Mouse (Mus musculus) layer of hippocampus, postnatal 10 days (tissue): ENCODE results near the gene Zfp612. TPM values are rescaled to one million over a fixed set of nuclear protein-coding genes. Genes with fewer than 3 reads are reported as not detected.

Source experiments
- DNase-seq, 2 experiments: peaks; one replicate each; pipeline ENCODE4 v3.0.0; 2021; ENCODE audit warnings: low spot score in 2 of 2
- total RNA-seq, 2 experiments: library from RNA; stranded (reverse); gene quantifications; 2 replicates each; pipeline ENCODE4 v1.2.3; 2021

The Zfp612 gene
- total RNA-seq, 2 experiments from 2014 or later = 18.3 to 19.6 TPM

GRCm38 (mm10) chr8:110130537-110130936 is 51.0 kb downstream of the Zfp612 start:
- DNase-seq = peak; percentile 88 to 90

DNA sequence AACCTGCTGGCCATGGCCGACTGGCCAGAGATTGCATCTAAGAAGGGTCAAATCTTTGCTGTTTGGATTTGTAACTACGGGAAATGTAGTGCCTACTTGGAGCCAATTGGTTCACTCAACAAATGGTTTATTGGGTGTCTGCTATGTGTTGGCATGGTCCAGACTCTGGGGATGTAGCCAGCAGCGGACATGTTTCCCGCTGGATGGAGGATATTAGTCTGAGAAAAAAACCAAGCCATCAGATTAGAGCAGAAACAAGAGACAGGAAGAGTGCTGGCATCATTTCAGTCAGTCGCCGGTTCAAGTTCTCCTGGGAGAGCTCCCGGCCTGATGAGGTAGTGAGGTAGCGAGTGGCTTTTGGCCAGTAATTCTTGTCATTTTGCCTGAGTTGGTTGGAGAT is 54.7 kb downstream of the Zfp612 start:
- DNase-seq = peak; percentile 18 to 29

DNA sequence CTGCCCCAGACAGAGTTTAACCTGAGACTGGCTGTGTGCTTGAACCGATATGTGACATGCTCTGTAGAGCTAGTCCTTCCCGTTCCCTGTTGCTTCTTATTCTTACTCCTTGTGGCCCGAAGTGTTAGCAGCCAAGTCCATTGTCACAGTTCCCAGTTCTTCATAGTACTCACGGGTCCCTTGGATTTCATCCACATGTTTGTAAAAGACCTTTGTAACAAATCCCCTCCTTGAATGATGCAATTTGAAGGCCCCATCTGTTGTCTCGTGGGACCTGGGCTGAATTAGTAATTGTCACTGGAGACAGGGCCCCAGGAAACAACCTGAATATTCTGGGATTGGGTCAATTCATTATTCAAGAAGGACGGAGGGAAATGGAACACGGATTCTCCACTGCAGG is 56.0 kb downstream of the Zfp612 start:
- no peak for DNase-seq

- DNase-seq = no peak
Observed at GRCm38 (mm10) chr8:110140156-110140555, 60.6 kb downstream of the Zfp612 start.

DNA sequence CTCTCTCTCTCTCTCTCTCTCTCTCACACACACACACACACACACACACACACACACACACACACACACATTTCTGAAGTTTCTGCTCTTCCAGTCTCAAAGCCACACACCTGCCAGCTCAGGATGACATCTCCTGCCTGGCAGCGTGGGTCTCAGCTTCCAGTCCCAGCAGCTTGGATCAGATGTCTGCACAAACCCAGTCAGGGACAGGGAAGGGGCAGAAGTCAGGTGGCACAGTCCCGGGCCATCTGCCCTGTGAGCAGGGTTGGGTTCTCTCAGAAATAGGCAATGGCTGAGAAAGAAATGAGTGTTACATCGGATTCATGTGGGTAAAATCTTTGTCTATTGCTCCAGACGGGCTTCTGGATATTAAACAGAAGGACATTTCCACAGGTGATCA is 61.2 kb downstream of the Zfp612 start:
- no peak for DNase-seq

Other genes starting within 250 kb of the Zfp612 start
- 10 to 100 TPM; 23.4 to 23.9 TPM for gene Phlpp2, start 211.2 kb upstream of the Zfp612 start, total RNA-seq
- gene Marveld3, start 117.5 kb upstream of the Zfp612 start, total RNA-seq = not detected
- gene Tat, start 89.3 kb upstream of the Zfp612 start, total RNA-seq = not detected
- gene Chst4, start 40.0 kb upstream of the Zfp612 start, total RNA-seq = not detected
- gene Gm21964, start 21.5 kb downstream of the Zfp612 start, total RNA-seq = not detected
- gene Gm17720, start 23.0 kb downstream of the Zfp612 start, total RNA-seq = not detected
- 100 to 1,000 TPM; 106 to 116 TPM for gene Calb2, start 88.5 kb downstream of the Zfp612 start, total RNA-seq
- gene Cmtr2, start 135.9 kb downstream of the Zfp612 start, total RNA-seq = 1 to 10 TPM; 6.1 to 6.7 TPM
- 1 to 10 TPM; 1.0 to 1.4 TPM for gene Hydin, start 187.2 kb downstream of the Zfp612 start, total RNA-seq